Mouse (Mus musculus) retina, postnatal 1 day (tissue): ENCODE measurements around the gene Fam169b.
A peak's percentile ranks its signal among the peaks of the same experiment; 100 is the strongest.

Experiments
- DNase-seq: peaks from one replicate; pipeline ENCODE4 v3.0.0-alpha.2; 2012

Fam169b gene

DNA sequence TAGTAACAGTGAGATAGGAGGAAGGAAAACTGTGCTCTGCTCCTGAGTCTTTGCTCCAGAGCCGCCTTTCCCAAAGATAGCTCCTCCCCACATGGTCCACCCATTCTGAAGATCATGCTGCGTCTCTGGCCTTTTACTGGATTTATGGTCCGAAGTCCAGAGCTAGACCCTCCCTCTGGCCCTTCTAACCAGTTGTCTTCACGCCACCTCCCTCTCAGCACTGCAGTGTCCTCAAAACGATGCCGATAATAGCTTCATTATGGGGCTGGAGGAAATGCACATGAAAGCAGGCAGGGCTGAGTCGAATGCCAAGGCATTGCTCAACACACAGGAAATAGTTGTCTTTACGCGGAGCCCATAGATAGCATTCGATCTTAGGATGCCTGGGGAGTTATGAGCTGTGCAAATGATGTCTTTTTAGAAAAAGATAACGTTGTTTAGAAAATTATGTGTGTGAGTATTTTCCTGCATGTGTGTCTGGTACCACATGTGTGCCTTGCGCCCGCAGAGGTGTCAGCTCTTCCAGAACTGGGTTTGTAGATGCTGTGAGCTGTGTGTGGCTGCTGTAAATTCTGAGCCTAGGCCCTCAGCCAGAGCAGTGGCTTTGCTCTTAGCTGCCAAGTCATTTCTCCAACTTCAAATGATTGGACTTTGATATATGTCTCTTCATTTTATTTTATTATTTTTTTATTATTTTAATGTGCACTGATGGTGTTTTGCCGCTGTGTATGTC lies 46.6 kb downstream of the Fam169b start:
- no peak for DNase-seq

DNA sequence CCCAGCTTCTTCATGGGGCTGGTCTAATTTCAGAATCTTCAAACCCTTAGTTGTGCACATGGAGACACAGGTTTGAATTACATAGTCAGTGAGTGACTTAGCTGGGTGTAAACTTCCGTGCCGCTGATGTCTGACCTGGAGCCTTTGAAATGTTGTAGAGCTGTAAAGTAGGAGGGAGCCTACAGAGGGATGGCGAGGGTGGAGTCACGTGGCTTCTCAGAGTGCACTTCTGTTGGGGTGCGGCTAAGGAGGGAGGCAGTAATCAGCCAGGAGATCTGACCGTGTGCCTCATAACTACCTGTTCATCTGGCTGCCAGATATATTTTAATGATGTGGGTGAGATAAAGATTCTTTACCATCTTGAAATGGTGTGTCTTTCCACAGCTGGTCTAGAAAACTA lies 49.4 kb downstream of the Fam169b start:
- no peak for DNase-seq

DNA sequence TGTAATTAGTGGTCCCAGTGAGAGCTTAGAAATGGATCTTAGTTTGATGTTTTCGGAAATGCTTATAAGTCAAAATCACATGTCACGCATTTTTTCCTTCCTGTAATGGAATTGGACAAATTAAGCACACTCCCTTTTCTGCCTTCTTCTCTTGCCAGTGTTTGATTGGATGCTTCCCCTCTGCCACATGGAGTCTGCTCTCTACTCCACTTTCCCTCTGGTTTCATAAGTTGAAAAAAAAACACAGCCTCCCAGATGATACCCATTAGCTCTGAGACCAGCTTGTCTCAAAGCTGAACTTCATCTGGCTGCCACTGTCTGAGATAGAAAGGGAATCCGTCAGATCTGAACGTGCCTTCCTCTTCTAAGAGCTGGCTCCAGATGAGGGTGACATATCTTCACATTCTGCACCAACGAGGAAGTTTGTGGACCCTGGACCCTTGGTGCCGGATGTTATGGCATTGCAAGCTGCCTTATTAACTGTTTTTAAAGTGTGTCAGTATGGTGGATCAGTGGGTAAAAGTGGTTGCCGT lies 52.6 kb downstream of the Fam169b start:
- no peak for DNase-seq

DNA sequence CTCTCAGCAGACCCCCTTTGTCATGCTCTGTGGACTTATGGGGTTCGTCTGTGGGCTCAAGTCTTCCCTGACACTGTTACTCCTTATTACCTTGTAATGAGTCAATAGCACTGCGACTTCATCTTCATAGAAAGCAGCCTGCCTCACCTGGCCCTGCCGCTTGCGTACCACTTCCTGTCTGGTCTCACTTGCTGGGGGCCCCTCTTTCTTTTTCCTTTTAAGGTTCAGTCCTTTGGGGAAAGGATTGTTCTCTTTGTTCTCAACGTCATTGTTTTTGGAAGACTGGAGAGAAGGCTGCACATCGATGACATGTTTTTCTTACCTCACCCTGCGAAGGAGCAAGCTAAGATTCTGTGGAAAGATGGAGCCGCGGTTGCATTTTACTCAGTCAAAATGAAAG lies 55.4 kb downstream of the Fam169b start:
- no peak for DNase-seq

DNA sequence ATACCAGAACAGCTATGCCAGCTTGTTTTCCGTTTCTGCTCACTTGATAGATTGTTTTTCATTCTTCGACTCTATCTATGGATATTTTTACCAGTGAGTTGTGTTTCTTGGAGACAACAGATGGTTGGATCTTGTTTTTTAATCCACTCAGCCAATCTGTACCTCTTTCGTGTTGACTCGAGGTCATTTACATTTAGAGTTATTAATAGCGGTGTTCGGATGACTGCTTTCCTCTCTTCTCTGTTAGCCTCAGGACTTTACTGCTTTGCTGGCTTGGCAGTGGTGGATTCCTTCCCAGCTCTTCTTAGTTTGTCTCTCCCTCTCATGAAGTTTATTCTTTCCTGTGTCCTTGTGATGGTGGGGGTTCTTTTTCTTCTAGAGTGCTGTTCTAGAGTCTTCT lies 59.2 kb downstream of the Fam169b start:
- no peak for DNase-seq

DNA sequence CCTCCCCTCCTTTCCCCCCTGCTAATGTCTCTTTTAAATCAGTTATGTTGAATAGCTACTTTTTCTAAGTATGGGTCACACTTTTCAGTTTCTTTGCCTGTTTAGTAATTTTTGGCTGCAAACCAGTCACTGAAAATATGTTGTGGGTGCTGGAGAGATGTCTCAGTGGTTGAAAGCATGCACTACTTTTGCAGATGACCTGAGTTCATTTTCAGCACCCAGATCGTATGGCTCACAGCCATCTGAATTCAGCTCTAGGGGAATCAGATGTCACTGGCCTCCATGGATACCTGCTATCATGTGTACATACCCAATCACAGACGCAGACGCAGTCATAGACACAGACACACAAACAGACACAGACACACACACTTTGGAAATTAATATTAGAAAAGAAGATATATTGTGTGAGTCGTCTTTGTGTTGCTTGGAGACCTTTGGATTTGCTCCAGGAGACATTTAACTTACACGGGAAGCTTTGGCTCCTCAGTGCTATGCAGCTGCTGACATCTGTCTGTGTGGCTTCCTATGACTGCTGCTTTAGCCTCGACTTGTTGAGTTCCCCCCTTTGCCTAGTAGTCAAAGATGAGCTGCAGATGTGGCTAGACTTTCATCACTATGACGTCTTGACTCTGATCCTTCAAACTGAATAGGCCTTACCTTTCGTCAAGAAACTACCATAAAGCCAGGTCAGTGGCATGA lies 63.6 kb downstream of the Fam169b start:
- DNase-seq: no peak

DNA sequence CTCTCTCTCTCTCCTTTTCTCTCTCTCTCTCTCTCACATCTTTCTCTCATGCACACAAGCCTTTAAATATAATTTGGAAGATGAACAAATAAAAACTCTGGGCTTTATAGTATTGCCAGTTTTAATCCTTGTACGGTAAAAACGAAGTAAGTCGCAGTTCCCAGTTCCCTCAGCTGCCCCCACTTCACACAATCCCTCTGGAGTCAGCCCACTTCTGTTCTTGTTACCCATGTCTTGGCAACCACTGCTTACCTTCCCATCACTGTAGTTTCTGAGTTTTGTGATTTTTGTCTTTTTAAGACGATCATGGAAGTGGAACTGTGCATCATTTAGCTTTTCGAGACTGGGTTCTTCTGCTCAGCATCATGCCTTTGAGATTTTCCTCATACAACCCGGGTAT lies 65.0 kb downstream of the Fam169b start:
- DNase-seq: no peak

DNA sequence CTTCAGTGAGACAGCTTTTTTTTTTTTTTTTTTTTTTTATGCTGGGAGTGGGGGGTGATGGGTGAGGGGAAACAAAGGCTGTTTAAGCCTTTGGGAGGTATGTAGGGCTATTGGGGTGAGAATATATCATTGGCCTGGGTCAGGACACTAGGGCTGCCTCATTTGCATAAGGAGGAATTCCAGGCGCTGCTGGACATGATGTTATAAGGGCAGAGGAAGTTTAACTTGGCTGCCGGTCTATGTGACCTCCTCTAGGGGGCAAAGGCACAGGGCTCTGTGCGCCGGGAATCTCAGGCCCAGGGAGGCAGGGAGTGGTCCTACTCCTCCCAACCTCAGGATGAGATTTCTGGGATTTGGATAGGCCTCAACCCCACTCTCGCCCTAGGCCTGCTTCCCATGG lies 70.9 kb downstream of the Fam169b start:
- no peak for DNase-seq

DNA sequence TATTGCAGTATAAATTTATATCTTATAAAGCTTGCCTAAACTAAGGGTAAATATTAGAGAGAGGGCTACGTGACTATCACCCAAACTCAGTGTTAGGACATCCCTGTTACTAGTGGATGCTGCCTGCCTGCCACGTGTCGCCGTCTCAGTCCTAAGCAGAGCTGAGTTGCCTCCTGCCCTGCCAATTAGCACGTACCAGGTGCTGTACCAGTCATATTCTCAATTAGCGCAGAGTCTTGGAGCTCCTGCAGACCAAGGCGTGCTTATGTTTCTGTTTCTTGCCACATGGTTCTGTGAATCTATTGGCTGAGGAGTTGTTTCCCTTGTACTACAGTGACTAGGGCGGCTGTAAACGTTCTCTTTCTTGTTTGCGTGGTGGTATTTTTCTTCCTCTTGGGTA lies 72.3 kb downstream of the Fam169b start:
- DNase-seq: no peak

DNA sequence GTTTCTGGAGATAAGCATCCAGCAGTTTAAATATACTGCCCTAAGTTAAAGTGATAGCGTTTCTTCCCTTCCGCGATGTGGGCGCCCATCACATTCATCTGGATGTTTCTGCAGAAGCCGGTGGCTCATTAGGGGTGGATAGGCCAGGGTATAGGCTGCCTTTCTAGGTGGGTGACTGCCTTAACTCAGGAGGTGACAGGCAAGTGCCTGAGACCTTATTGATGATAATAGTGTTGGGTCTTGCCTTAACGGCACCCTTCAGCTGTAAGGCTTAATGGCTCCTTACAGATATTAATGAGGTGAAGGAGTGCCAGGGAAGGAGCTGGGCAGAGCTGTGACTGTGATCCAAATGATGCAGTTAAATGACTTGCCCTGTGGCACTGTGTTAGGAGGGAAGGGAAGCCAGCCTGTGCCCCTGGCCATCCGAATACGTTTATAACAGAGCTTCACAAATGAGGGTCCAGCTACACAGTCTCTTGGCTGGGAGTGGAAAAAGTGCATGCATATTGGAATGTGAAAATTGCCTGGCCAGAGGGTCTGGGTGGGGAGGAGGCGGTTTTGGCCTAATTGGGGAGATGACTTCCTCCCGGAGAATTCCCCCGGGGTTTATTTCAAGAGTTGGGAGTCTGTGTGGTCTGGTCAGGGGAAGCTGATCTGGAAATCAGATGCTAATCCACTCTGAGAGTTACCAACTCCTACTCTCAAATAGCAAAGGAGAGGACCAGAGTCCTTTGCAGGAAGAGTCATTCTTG lies 81.9 kb downstream of the Fam169b start:
- DNase-seq: peak; percentile 44

DNA sequence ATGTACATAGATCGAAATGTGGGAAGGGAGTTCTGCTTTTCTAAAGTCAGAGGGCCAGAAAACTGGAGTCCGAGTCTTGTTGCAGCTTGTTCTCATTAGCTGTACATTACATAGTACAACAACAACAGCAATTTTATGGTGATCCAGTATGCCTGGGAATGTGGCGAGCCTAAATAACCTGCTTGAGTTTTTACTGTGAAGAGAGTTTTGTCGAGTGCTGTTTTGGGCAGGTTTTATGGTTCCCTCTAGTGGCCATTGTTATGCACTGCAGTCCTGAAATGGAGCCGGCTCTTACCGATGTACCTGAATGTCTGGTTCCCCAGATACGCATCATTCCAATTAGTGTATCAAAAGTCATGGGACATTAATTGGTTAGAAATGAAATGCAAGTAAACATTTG lies 83.8 kb downstream of the Fam169b start:
- peak; percentile 74 for DNase-seq

DNA sequence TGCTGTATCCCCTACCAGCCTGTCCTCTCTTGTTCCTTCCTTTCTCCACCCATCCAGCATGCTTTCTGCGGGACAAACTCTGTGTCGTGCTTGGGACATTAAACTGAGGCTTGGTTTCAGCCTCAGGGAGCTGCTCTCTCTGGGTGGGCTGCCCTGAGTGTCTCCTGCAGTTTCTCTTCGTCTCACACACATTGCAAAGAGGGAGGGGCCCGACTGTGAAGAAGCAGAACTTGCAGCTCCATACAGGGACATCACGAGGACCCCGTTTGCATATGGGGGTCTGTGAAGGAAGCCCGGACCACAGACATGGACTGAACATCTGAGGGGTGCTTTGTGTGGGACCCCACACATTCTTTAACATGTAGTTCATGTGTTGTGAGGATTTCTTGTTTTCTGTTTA lies 89.0 kb downstream of the Fam169b start:
- no peak for DNase-seq

DNA sequence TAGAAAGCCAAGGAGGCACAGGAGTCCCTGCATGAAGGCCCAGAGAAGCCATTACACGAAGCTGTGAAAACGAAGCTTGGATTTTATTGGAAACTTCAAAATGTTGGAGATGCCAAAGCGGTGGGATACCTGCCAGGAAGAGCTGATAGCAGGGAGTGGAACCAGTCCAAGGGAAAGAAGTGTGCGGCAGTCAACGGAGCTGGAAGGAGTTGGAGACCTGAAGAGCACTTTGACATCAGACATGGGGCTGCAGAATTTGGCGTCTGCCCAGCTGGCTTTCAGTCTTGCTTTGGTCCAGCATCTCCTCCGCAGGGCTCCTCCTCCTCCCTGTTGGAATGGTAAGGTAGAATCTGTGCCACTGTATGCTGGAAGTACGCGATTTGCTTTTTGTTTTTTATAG lies 92.1 kb downstream of the Fam169b start:
- no peak for DNase-seq

DNA sequence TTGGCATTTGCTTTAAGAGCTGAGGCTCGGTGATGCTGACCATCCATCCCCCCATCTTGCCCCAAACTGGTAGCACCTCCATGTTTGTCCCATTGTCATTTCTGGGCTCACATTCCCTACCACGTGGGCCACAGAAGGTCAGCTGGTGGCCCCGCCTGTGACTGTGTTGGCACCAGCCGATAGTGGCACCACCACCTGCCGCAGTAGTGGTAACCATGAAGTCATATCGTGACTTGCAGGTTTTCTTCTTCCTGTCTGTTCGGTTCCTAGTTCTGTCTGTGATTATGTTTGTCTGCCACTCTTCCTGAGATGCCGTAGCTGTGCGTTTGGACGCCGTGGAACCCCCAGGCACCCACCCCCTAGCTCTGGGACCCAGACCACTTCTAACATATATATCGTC lies 95.3 kb downstream of the Fam169b start:
- DNase-seq: no peak

DNA sequence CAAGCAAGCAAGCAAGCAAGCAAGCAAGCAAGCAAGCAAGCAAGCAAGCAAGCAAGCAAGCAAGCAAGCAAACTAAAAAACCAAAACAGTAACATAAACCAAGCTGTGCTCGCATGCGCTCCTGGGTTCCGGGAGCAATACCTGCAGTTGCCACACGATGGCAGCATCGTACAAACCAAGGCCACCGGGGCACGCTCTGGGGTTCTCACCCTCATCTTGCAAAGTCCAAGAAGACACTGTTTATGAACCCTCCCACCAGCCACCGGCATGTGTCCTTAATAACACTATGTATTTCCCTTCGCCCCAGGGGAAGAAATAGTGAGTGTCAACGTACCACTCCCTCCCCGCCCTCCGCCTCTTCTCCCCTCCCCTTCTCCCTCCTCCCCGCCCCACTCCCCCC lies 96.1 kb downstream of the Fam169b start:
- peak; percentile 85 for DNase-seq

DNA sequence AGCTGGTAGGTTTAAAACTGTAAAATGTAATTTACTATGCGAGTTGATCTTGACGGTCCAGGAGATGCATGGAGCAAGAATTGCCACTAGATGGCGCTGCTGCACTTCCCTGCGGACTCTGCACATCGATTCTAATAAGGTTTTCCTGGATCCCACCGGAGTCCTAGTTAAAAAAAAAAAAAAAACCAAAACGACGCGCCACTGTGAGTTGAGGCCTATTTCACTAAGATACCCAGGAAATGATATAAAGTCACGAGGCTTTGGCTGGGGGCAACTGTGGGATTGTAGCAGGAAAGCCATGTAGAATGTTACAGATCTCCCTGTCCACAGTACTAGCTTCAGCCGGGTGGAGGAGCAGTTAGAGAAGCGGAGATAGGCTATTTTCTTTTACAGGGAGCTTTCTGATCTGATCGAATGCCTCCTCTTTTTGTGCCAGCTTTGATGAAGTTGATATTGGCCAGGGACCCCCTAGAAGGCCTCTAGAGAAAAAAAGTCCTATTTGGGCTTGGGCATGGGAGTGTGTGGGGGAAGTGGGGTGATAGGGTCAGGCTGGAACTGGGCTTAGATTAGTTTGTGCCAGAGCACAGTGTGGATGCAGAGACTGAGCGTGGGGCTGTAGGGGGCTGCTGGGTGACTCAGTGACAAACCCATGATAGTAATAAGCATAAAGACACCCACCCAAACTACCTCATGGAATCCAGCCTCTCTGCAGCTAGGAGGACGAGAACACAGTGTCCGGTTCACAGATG lies 100.6 kb downstream of the Fam169b start:
- DNase-seq: peak; percentile 85

DNA sequence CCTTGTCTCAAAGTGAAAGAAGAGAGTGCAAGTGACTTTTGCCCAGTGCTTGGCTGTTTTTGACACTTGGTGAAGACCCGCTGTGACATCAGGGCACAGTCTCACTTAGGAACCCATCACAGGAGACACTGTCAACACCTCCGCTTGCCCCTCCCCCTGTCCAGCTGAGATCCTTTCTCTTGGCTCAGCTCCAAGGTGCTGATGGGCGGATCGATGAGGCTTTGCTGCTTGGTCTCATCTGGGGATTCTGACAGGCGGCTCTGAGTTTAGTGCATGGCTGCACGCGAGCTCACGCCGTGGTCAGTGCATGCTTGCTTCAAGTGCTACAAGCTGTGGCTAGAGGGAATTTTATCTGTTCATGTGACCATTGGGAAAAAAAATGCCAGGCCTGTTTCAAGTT lies 108.5 kb downstream of the Fam169b start:
- DNase-seq: peak; percentile 77

DNA sequence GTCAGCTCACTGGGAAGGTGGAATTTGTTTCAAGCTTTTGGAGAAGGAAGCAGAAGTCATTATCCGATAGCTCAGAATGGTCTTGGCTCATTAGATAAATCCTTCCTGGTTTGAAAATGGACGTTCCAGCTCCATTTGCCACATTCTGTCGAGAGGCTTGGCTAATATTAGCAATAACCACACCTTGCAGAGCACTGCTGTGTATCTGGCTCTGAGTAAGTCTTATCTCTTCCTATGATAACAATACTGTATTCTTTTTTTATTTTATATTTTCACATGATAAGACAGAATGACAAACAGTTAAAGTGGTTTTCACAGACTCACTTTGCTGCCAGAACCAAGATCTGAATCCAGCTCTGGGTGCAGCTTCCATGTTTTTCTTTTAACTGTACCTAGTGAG lies 113.1 kb downstream of the Fam169b start:
- DNase-seq: no peak

DNA sequence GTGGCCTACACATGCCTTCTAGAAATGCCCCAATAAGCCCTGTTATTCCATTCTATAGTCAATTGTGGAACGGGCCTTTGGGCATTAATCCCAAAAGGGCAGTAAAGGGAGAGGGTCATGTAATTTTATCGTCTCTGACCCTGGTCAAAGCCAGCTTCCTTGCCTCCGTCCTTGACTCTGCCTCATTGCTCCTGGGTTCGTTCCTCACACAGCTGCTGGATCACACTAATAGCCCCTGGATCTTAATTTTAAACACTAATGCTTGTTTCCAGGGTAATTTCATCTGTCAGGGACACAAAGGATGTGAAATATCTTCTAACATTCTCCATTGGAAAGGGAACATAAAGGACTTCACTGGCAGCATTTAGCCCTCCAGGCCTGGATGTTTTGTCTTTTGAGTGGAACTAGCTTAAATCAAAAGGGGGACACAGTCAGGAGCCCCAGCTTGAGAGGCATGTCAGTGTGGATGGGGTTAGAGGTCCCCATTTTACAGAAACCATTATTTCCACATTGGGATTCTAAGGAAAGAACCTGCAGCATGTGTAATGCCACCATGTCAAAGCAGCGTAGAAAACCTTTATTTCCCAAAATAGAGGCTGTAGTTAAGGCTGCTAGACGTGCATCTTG lies 122.2 kb downstream of the Fam169b start:
- no peak for DNase-seq

DNA sequence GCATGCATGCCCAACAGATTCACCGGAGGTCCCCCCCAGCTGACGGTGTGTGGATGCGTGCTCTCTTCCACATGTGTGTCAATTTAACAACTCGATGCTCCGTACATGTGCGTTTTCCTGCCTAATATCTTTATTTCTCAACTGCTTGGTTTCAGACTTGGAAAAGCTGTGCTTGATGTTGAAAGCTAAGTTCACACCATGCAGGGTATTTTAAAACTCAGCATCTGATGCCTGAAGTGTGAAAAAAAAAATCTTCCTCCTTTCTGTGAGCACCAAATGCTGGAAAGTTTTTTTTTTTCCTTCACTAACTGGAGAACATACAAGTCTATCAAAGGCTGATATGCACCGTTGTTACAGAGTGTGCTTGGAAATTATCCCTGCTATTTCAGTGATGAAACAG lies 126.9 kb downstream of the Fam169b start:
- DNase-seq: no peak

DNA sequence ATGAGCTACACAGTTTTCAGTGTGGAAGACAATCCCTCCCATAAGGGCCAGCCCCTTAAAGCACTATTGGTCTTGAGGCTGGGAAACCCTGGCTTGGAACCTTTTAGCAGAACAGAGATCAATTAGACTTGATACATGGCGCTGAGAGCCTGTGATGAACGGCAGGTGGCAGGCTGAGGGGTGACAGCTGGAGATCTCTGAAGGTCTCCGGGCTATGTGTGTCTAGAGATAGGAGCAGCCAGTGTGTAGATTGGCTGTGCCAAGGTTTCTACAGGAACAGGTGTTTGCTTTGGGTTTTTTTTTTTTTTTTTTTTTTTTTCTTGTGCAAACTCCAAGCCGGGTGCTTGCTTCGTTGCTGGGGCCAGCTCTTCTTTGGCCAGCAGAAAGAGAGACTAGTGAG lies 135.0 kb downstream of the Fam169b start:
- DNase-seq: no peak
